Mouse (Mus musculus) MEL (cell line): ENCODE measurements at regions not wholly inside any gene's neighbourhood (a gene's known extent, or its start where the extent isn't known, plus 50 kb on each side); places are given as distances from the start of the nearest gene placed in this dataset.

Experiments
- DNase-seq: peaks from one replicate; pipeline ENCODE4 v3.0.0; 2011; ENCODE audit warnings: low read depth, low spot score
- H3K27ac ChIP-seq: 2 replicates; pipeline ENCODE4 v1.5.1; 2012; ENCODE audit warnings: low read depth, mild to moderate bottlenecking, control low read depth, low read length, moderate library complexity; ENCODE audit not compliant: control insufficient read depth
- H3K27me3 ChIP-seq, 2 experiments: fragments of 150-350 bp in 1 of 2; sonication (generic) in 1 of 2; 2 replicates each; pipeline ENCODE4 v1.6.1; 2012; ENCODE audit warnings: low read length in 2 of 2, mild to moderate bottlenecking in 2 of 2, improper control_type of control experiment in 1 of 2, moderate library complexity in 1 of 2; ENCODE audit not compliant: insufficient read depth in 2 of 2, control insufficient read depth in 1 of 2
- H3K36me3 ChIP-seq, 2 experiments: 2 replicates each; pipeline ENCODE4 v1.6.1; 2012 to 2014; ENCODE audit warnings: low read length in 2 of 2, improper control_type of control experiment in 1 of 2, inconsistent platforms in 1 of 2, mild to moderate bottlenecking in 1 of 2; ENCODE audit not compliant: insufficient read depth in 2 of 2, control insufficient read depth in 1 of 2
- H3K4me1 ChIP-seq, 2 experiments: fragments of 150-350 bp in 1 of 2; sonication (generic) in 1 of 2; 2 replicates each; pipeline ENCODE4 v1.6.1; 2012; ENCODE audit warnings: low read length in 2 of 2, improper control_type of control experiment in 1 of 2, mild to moderate bottlenecking in 1 of 2; ENCODE audit not compliant: insufficient read depth in 2 of 2, control insufficient read depth in 1 of 2
- H3K4me3 ChIP-seq, 2 experiments: fragments of 150-350 bp in 1 of 2; sonication (generic) in 1 of 2; 2 replicates each; pipeline ENCODE4 v1.5.1; 2012; ENCODE audit warnings: low read depth in 2 of 2, low read length in 2 of 2, mild to moderate bottlenecking in 2 of 2, moderate library complexity in 2 of 2, control low read depth in 1 of 2, improper control_type of control experiment in 1 of 2; ENCODE audit not compliant: control insufficient read depth in 1 of 2, insufficient read depth in 1 of 2
- H3K79me2 ChIP-seq: 2 replicates; pipeline ENCODE4 v1.6.1; 2012; ENCODE audit warnings: mild to moderate bottlenecking, low read length, moderate library complexity; ENCODE audit not compliant: control insufficient read depth, poor library complexity, insufficient read depth
- H3K9ac ChIP-seq: 2 replicates; pipeline ENCODE4 v1.6.1; 2012; ENCODE audit warnings: low read depth, mild to moderate bottlenecking, control low read depth, low read length, moderate library complexity; ENCODE audit not compliant: control insufficient read depth, poor library complexity, severe bottlenecking
- H3K9me3 ChIP-seq: fragments of 150-350 bp; sonication (generic); replicated peaks from 2 replicates; pipeline ENCODE4 v1.6.1; 2012; ENCODE audit warnings: mild to moderate bottlenecking, low read length, improper control_type of control experiment, moderate library complexity; ENCODE audit not compliant: insufficient read depth
- BHLHE40 ChIP-seq: IDR thresholded peaks from 2 replicates; pipeline ENCODE4 v1.6.1; 2012; ENCODE audit warnings: low read depth, mild to moderate bottlenecking, inconsistent platforms, low read length, improper control_type of control experiment, borderline replicate concordance
- CHD1 ChIP-seq: IDR thresholded peaks from 2 replicates; pipeline ENCODE4 v1.6.1; 2012; ENCODE audit warnings: low read depth, mild to moderate bottlenecking, inconsistent platforms, low read length, improper control_type of control experiment
- CHD2 ChIP-seq: IDR thresholded peaks from 2 replicates; pipeline ENCODE4 v1.6.1; 2011; ENCODE audit warnings: low read length, improper control_type of control experiment
- CTCF ChIP-seq, 3 experiments: IDR thresholded peaks in 2 of 3; conservative IDR thresholded peaks in 1 of 3; 2 replicates each; pipeline ENCODE4 v1.5.1; 2011 to 2012; ENCODE audit warnings: low read length in 3 of 3, low read depth in 2 of 3, mild to moderate bottlenecking in 2 of 3, improper control_type of control experiment in 1 of 3, inconsistent platforms in 1 of 3, mixed read lengths in 1 of 3, moderate library complexity in 1 of 3; ENCODE audit not compliant: control insufficient read depth in 1 of 3, insufficient read depth in 1 of 3, poor library complexity in 1 of 3, severe bottlenecking in 1 of 3
- E2F4 ChIP-seq: IDR thresholded peaks from 2 replicates; pipeline ENCODE4 v1.6.1; 2011; ENCODE audit warnings: low read depth, low read length, improper control_type of control experiment, borderline replicate concordance
- EP300 ChIP-seq, 2 experiments: IDR thresholded peaks; 2 replicates each; pipeline ENCODE4 v1.6.1; 2011; ENCODE audit warnings: improper control_type of control experiment in 2 of 2, low read length in 2 of 2, low read depth in 1 of 2, mild to moderate bottlenecking in 1 of 2
- ETS1 ChIP-seq: IDR thresholded peaks from 2 replicates; pipeline ENCODE4 v1.6.1; 2012; ENCODE audit warnings: low read depth, mild to moderate bottlenecking, inconsistent platforms, low read length, improper control_type of control experiment, moderate library complexity
- GABPA ChIP-seq: IDR thresholded peaks from 2 replicates; pipeline ENCODE4 v1.6.1; 2012; ENCODE audit warnings: low read depth, mild to moderate bottlenecking, inconsistent platforms, low read length, improper control_type of control experiment, moderate library complexity
- GATA1 ChIP-seq: IDR thresholded peaks from 2 replicates; pipeline ENCODE4 v1.6.1; 2011; ENCODE audit warnings: low read depth, low read length, improper control_type of control experiment
- HCFC1 ChIP-seq: IDR thresholded peaks from 2 replicates; pipeline ENCODE4 v1.6.1; 2012; ENCODE audit warnings: low read depth, mild to moderate bottlenecking, inconsistent platforms, low read length, improper control_type of control experiment, moderate library complexity
- JUND ChIP-seq: IDR thresholded peaks from 2 replicates; pipeline ENCODE4 v1.6.1; 2011; ENCODE audit warnings: low read depth, mild to moderate bottlenecking, improper control_type of control experiment, low read length
- MAX ChIP-seq: IDR thresholded peaks from 2 replicates; pipeline ENCODE4 v1.6.1; 2011; ENCODE audit warnings: low read length, improper control_type of control experiment
- MEF2A ChIP-seq: IDR thresholded peaks from 2 replicates; pipeline ENCODE4 v1.6.1; 2014; ENCODE audit warnings: low read depth, mild to moderate bottlenecking, inconsistent platforms, low read length, improper control_type of control experiment; ENCODE audit not compliant: poor library complexity, insufficient replicate concordance, severe bottlenecking; ENCODE audit errors: extremely low read depth
- MXI1 ChIP-seq: IDR thresholded peaks from 2 replicates; pipeline ENCODE4 v1.6.1; 2011; ENCODE audit warnings: mild to moderate bottlenecking, low read depth, low read length, improper control_type of control experiment
- NELFE ChIP-seq: IDR thresholded peaks from 2 replicates; pipeline ENCODE4 v1.6.1; 2011; ENCODE audit warnings: low read depth, low read length, improper control_type of control experiment
- NRF1 ChIP-seq: IDR thresholded peaks from 2 replicates; pipeline ENCODE4 v1.6.1; 2014; ENCODE audit warnings: low read depth, mild to moderate bottlenecking, inconsistent platforms, low read length, improper control_type of control experiment, moderate library complexity; ENCODE audit not compliant: poor library complexity, insufficient read depth, severe bottlenecking
- POLR2A ChIP-seq, 2 experiments: IDR thresholded peaks; 2 replicates each; pipeline ENCODE4 v1.6.1; 2011 to 2012; ENCODE audit warnings: low read length in 2 of 2, mild to moderate bottlenecking in 2 of 2, control low read depth in 1 of 2, improper control_type of control experiment in 1 of 2, low read depth in 1 of 2, moderate library complexity in 1 of 2; ENCODE audit not compliant: control insufficient read depth in 1 of 2, insufficient read depth in 1 of 2, poor library complexity in 1 of 2
- POLR2AphosphoS2 ChIP-seq: IDR thresholded peaks from 2 replicates; pipeline ENCODE4 v1.6.1; 2011; ENCODE audit warnings: low read length, improper control_type of control experiment
- POLR2AphosphoS5 ChIP-seq: IDR thresholded peaks from 2 replicates; pipeline ENCODE4 v1.6.1; 2012; ENCODE audit warnings: low read depth, borderline replicate concordance, mild to moderate bottlenecking, inconsistent platforms, low read length, moderate library complexity, mixed read lengths
- RAD21 ChIP-seq: IDR thresholded peaks from 2 replicates; pipeline ENCODE4 v1.6.1; 2011; ENCODE audit warnings: mild to moderate bottlenecking, low read depth, low read length, improper control_type of control experiment
- SIN3A ChIP-seq: IDR thresholded peaks from 2 replicates; pipeline ENCODE4 v1.6.1; 2012; ENCODE audit warnings: low read length, improper control_type of control experiment, inconsistent platforms
- SMC3 ChIP-seq: IDR thresholded peaks from 2 replicates; pipeline ENCODE4 v1.6.1; 2011; ENCODE audit warnings: low read depth, low read length, improper control_type of control experiment
- TAL1 ChIP-seq: IDR thresholded peaks from 2 replicates; pipeline ENCODE4 v1.6.1; 2012; ENCODE audit warnings: mild to moderate bottlenecking, inconsistent platforms, low read length, moderate library complexity, mixed read lengths
- TCF12 ChIP-seq: IDR thresholded peaks from 2 replicates; pipeline ENCODE4 v1.6.1; 2014; ENCODE audit warnings: low read depth, mild to moderate bottlenecking, inconsistent platforms, low read length, improper control_type of control experiment, moderate library complexity
- USF1 ChIP-seq: IDR thresholded peaks from 2 replicates; pipeline ENCODE4 v1.6.1; 2014; ENCODE audit warnings: low read depth, mild to moderate bottlenecking, inconsistent platforms, low read length, improper control_type of control experiment, moderate library complexity
- USF2 ChIP-seq, 2 experiments: IDR thresholded peaks; 2 replicates each; pipeline ENCODE4 v1.6.1; 2011 to 2012; ENCODE audit warnings: improper control_type of control experiment in 2 of 2, low read length in 2 of 2, borderline replicate concordance in 1 of 2, inconsistent platforms in 1 of 2, low read depth in 1 of 2, mild to moderate bottlenecking in 1 of 2; ENCODE audit not compliant: insufficient read depth in 1 of 2
- ZNF384 ChIP-seq: IDR thresholded peaks from 2 replicates; pipeline ENCODE4 v1.6.1; 2012; ENCODE audit warnings: low read depth, mild to moderate bottlenecking, inconsistent platforms, low read length, improper control_type of control experiment

GRCm38 (mm10) chr17:67419956-67420711 lies 65.9 kb upstream of the Ptprm start:
- no peak for TF ChIP-seq CHD2
- no peak for TF ChIP-seq POLR2A (IDR thresholded peaks at IDR 0.05; ENCODE audit: control insufficient read depth in 1 of 2, insufficient read depth in 1 of 2, low read depth in 1 of 2, low read length in 2 of 2, poor library complexity in 1 of 2)
- TF ChIP-seq BHLHE40, result no peak
- TF ChIP-seq TAL1, result no peak
- no peak for TF ChIP-seq SMC3
- TF ChIP-seq CTCF (IDR thresholded peaks at IDR 0.05 in 2 of 3, conservative IDR thresholded peaks at IDR 0.05 in 1 of 3; ENCODE audit: control insufficient read depth in 1 of 3, insufficient read depth in 1 of 3, low read depth in 2 of 3, low read length in 3 of 3, poor library complexity in 1 of 3, severe bottlenecking in 1 of 3), result no peak
- no peak for TF ChIP-seq GATA1
- no peak for TF ChIP-seq MXI1
- no peak for TF ChIP-seq POLR2AphosphoS2
- no peak for TF ChIP-seq EP300 (IDR thresholded peaks at IDR 0.05; ENCODE audit: low read depth in 1 of 2, low read length in 2 of 2)
- no peak for TF ChIP-seq RAD21
- TF ChIP-seq ZNF384, result no peak
- no peak for TF ChIP-seq USF1
- TF ChIP-seq, all 39 proteins: peak for 0
- H3K4me3 ChIP-seq, result no peak overlapping the region
- H3K9me3 ChIP-seq, result no peaks in the 10 kb centered on the region
- H3K27me3 ChIP-seq, result no peaks in the 10 kb centered on the region
- H3K79me2 ChIP-seq, result no peaks in the 10 kb centered on the region
- DNase-seq, result no peak
- no peaks in the 10 kb centered on the region for H3K4me1 ChIP-seq
- no peak overlapping the region for H3K9ac ChIP-seq
- H3K36me3 ChIP-seq, result no peaks in the 10 kb centered on the region
- H3K27ac ChIP-seq, result no peak overlapping the region

- H3K36me3 ChIP-seq, result no peaks in the 10 kb centered on the region
- no peaks in the 10 kb centered on the region for H3K27me3 ChIP-seq
- no peak for DNase-seq
- H3K9me3 ChIP-seq, result no peaks in the 10 kb centered on the region
- no peak overlapping the region for H3K9ac ChIP-seq
- TF ChIP-seq E2F4 (no peak), USF2 (IDR thresholded peaks at IDR 0.05; ENCODE audit: borderline replicate concordance in 1 of 2, insufficient read depth in 1 of 2, low read depth in 1 of 2, low read length in 2 of 2) (no peak), CHD1 (no peak), ETS1 (no peak), HCFC1 (no peak), GABPA (no peak), NELFE (no peak), TCF12 (no peak), SIN3A (no peak), MEF2A (no peak), POLR2AphosphoS5 (no peak), POLR2AphosphoS2 (no peak), JUND (no peak), MAX (no peak), NRF1 (no peak)
- H3K4me1 ChIP-seq, result no peaks in the 10 kb centered on the region
- no peak overlapping the region for H3K4me3 ChIP-seq
- H3K79me2 ChIP-seq, result no peaks in the 10 kb centered on the region
- no peak overlapping the region for H3K27ac ChIP-seq
Measured at GRCm38 (mm10) chr17:67412546-67413250, 58.4 kb upstream of the Ptprm start.
